Mouse (Mus musculus) midbrain, postnatal 0 days (tissue): ENCODE measurements around the gene Actg1. TPM values are rescaled to one million over a fixed set of nuclear protein-coding genes. Genes with fewer than 3 reads are reported as not detected.
A peak's percentile ranks its signal among the peaks of the same experiment; 100 is the strongest.

Experiments
- ATAC-seq: fragments of 200-750 bp; cut with Nextera tagmentation; 2 replicates; pipeline ENCODE4 v1.8.0; 2017; ENCODE audit warnings: moderate number of reproducible peaks, mild to moderate bottlenecking, moderate TSS enrichment, moderate library complexity; ENCODE audit not compliant: low FRiP score
- DNase-seq: peaks from one replicate; pipeline ENCODE4 v3.0.0-alpha.2; 2015; ENCODE audit warnings: low spot score
- H3K27ac ChIP-seq: fragments of 300-500 bp; sonication (generic); 2 replicates; pipeline ENCODE4 v1.5.1; 2014; ENCODE audit warnings: low read depth, mild to moderate bottlenecking, low read length, mixed read lengths
- H3K27me3 ChIP-seq: fragments of 300-500 bp; sonication (generic); 2 replicates; pipeline ENCODE4 v1.6.1; 2014; ENCODE audit warnings: low read length, control low read depth, mixed read lengths; ENCODE audit not compliant: insufficient read depth
- H3K36me3 ChIP-seq: fragments of 300-500 bp; sonication (generic); 2 replicates; pipeline ENCODE4 v1.6.1; 2014; ENCODE audit warnings: low read length, control low read depth, mixed read lengths; ENCODE audit not compliant: insufficient read depth
- H3K4me1 ChIP-seq: fragments of 300-500 bp; sonication (generic); 2 replicates; pipeline ENCODE4 v1.6.1; 2014; ENCODE audit warnings: mild to moderate bottlenecking, control low read depth, antibody characterized with exemption, low read length, mixed read lengths; ENCODE audit not compliant: insufficient read depth
- H3K4me2 ChIP-seq: fragments of 300-500 bp; sonication (generic); 2 replicates; pipeline ENCODE4 v1.6.1; 2014; ENCODE audit warnings: low read depth, mild to moderate bottlenecking, low read length, mixed read lengths; ENCODE audit not compliant: poor library complexity, severe bottlenecking
- H3K4me3 ChIP-seq: fragments of 300-500 bp; sonication (generic); 2 replicates; pipeline ENCODE4 v1.5.1; 2014; ENCODE audit warnings: low read depth, mild to moderate bottlenecking, low read length, moderate library complexity
- H3K9ac ChIP-seq: fragments of 300-500 bp; sonication (generic); replicated peaks from 2 replicates; pipeline ENCODE4 v1.6.1; 2014; ENCODE audit warnings: mild to moderate bottlenecking, low read length, moderate library complexity, mixed read lengths; ENCODE audit not compliant: poor library complexity, severe bottlenecking
- H3K9me3 ChIP-seq: fragments of 300-500 bp; sonication (generic); 2 replicates; pipeline ENCODE4 v1.6.1; 2016; ENCODE audit warnings: low read length, control low read depth
- CTCF ChIP-seq: IDR thresholded peaks from 2 replicates; pipeline ENCODE4 v1.5.1; 2016; ENCODE audit warnings: antibody characterized with exemption, mild to moderate bottlenecking
- WGBS: fragments of 180-500 bp; shearing (Covaris S2); extraction: QIAGEN DNeasy Blood & Tissue Kit; methylation state at CpG from one replicate; pipeline ENCODE4 v1.1.7; 2014; 5-methylcytosine and 5-hydroxymethylcytosine counted together
- polyA plus RNA-seq: library from polyadenylated mRNA; unstranded; fragments of >200 nt; fragmentation: Nextera tagmentation; extraction: Ambion mirVana; gene quantifications from 2 replicates; pipeline ENCODE4 v1.2.1, GENCODE M21; 2015
- total RNA-seq: library from RNA; depleted of rRNA; stranded (reverse); fragments of >200 nt; gene quantifications from 2 replicates; pipeline ENCODE4 v1.2.3, GENCODE M21; 2014

The Actg1 gene
- total and polyA plus RNA-seq, 2 experiments from 2014 or later = 2,534 to 3,992 TPM

DNA sequence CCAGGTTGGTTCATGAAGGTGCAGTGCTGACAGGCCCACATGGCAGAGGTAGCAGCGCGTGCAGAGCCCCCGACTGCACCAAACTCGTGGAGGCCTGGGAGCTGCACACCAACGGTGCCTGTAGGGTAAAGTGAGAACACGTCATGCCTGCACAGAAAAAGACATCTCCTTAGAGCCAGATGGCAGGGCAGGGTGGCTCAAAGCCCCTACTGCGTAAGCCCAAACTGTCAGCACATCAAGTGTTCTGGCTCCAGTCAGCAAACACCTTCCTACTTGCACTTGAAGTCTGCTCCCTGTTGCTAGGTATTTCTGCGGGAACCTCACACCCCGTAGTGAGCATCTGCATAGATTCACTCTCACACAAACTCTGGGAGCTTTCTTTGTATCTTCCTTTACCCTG, 34.2 kb upstream of the Actg1 start:
- whole genome bisulfite sequencing = 95% methylated on average over 9 of the region's 9 CpGs
- Histone ChIP-seq H3K9ac (no peak overlapping the region), H3K4me2 (no peak overlapping the region), H3K36me3 (peaks cover 62% of the 10 kb centered on the region), H3K4me1 (peaks cover 2% of the 10 kb centered on the region; the same call in 1 of the 2 replicates), H3K4me3 (no peak overlapping the region), H3K9me3 (no peaks in the 10 kb centered on the region), H3K27me3 (no peaks in the 10 kb centered on the region), H3K27ac (no peak overlapping the region)
- no peak for TF ChIP-seq CTCF
- ATAC-seq (no peak), DNase-seq (no peak)

DNA sequence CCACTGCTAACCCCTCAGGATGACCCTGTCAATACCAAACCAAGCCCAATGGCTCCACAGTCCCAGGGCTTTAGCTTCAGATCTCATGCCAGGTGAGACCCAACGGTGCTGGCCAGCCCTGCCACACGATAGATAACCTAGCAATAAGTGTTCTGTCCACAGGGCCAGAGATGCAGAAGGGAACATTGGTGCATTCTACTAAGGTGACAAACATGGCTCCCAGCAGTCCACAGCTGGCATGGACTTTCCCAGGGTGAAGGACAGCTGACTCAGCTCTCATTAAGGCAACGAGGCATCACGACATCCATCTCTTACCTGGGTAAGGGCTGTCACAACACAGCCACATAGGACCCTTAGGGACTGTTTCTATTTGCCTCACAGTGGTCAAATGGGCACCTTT, 32.8 kb upstream of the Actg1 start:
- WGBS = 93% methylated on average over 4 of the region's 4 CpGs
- H3K36me3 ChIP-seq = peaks cover 59% of the 10 kb centered on the region
- ATAC-seq = no peak

DNA sequence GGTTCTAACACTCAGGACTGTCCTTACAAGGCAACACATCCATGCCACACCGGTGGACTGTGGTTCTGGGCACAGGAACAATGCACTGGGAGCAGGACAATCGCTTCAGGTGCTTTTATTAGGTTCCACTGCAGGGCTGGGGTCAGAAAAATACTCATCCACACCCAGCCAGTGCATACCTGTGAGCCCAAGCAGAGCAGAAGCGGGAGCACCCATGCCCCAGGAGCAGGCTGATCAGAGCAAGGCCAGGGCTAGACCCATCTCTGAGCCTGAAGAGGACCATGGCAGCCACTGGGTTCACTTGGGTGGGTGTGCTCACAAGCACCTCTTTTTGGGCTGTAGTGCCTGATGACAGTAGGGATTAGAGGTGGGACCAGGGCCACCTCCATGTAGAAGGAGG, 31.9 kb upstream of the Actg1 start:
- H3K4me2 ChIP-seq = no peak overlapping the region
- H3K9me3 ChIP-seq = no peaks in the 10 kb centered on the region
- H3K4me3 ChIP-seq = no peak overlapping the region
- no peak for DNase-seq
- WGBS = 95% methylated on average over 3 of the region's 3 CpGs
- no peak for ATAC-seq
- H3K27me3 ChIP-seq = no peaks in the 10 kb centered on the region
- peaks cover 58% of the 10 kb centered on the region for H3K36me3 ChIP-seq
- peaks cover 10% of the 10 kb centered on the region for H3K4me1 ChIP-seq
- no peak overlapping the region for H3K9ac ChIP-seq
- H3K27ac ChIP-seq = no peak overlapping the region
- no peak for TF ChIP-seq CTCF

More for the DNA sequence above, 32.8 kb upstream of the Actg1 start:
- H3K4me3 ChIP-seq = no peak overlapping the region
- TF ChIP-seq CTCF = no peak
- no peak overlapping the region for H3K4me2 ChIP-seq
- no peak overlapping the region for H3K9ac ChIP-seq
- H3K4me1 ChIP-seq = peaks cover 10% of the 10 kb centered on the region
- no peaks in the 10 kb centered on the region for H3K9me3 ChIP-seq
- no peak overlapping the region for H3K27ac ChIP-seq
- DNase-seq = no peak
- H3K27me3 ChIP-seq = no peaks in the 10 kb centered on the region

DNA sequence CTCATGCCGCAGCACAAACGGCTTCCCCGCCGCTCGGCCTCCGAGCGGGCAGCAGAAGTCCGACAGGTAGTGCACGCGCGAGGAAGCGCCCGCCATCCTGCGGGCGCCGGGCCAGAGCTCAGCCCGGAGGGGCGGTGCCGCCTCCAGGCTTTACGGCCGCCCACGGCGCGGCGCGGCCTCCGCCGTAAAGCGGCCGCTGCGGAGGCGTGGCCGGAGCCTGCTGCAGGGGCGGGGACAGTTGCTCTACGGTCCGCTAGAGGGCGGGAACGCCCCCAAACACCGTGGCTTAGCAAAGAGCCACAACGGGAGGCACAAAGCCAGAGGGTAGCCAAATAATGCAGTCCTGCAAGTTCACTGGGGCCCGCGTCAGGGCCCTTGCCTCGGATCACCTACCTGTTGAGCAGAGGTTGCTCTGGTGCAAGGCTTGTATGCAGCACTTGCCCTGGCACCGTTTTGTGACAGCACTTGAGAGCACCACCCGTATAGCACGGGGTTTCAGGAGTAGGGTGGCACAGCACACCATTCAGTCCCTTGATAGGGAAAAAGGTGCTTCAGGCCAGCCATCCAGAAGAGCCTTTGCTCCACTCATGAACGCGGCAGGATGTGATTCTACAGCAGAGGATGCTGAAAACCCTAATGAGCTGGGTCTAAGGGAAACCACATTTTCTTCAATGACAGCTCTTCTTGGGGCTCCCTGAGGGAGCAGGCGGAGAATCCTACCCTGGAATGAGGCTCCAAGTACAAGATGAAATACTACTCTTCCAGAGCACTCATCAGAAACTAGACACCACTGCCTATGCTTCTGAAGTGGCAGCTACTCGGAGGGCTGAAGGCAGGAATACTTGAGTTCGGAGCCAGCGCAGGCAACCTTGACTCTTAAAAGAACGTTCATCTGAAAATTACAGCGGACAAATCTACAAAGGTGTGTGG, 30.5 kb upstream of the Actg1 start, which contains the start of gene Faap100:
Faap100 (minus strand) TSS at position 154 of the 930 bp plus-strand sequence.
- Histone ChIP-seq H3K9me3 (no peaks in the 10 kb centered on the region), H3K4me2 (peak within 1 kb of the TSS; percentile 93), H3K36me3 (peaks cover 59% of the 10 kb centered on the region), H3K27ac (peak within 1 kb of the TSS; percentile 80), H3K4me3 (peak within 1 kb of the TSS; percentile 87), H3K9ac (peak within 1 kb of the TSS; percentile 86), H3K27me3 (no peaks in the 10 kb centered on the region), H3K4me1 (peaks cover 10% of the 10 kb centered on the region)
- ATAC-seq = peak; percentile 83
- WGBS = 8% methylated on average over 54 of the region's 54 CpGs
- TF ChIP-seq CTCF = peak; percentile 76
- peak; percentile 96 for DNase-seq

DNA sequence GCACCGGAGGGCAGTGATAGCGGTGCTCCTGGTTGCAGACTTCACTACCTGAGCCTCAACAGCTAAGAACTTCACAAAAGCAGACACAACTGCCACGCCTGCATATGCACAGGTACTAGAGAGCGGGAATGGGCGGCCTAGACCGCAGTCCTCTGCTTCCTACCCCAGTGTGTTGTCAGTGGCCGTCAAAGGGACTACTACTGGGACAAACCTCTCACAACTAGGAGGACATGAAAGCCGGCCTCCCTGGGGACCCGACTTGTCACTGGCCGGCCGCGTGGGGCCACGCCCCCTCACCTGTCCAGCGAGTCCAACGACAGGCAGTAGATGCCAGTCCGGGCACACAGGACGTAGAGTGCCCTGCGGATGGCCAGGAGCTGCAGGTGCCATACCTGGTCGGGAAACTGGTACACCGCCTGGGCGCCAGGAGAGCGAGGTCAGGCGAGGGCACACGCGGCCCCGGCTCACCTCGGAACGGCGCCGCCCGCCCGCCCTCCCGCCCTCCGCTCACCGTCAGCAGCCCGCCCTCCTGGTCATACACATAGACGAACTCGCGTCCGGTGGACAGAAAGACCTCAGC, 29.8 kb upstream of the Actg1 start:
- peaks cover 61% of the 10 kb centered on the region for H3K36me3 ChIP-seq
- peak; percentile 67 for DNase-seq
- TF ChIP-seq CTCF = no peak

DNA sequence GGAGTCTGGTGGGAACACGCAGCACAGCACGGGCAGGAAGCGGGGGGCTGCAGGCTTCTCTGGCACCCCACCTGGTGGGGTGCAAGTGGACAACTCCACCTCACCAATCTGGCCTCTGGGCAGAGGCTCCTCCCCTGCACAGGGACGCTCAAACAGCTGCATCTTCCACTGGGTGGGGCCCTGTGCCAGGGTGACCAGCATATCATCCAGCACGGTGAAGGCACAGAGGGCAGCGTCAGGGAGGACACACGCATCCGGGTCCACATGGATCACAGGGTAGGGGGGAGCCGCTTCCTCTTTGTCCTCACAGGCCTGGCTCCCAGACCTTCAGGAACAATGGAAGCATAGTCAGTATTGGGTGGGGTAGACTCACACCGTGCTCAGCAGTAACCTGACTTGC, 29.0 kb upstream of the Actg1 start:
- no peak for DNase-seq
- Histone ChIP-seq H3K9ac (peak overlapping the region; percentile 86), H3K27me3 (no peaks in the 10 kb centered on the region), H3K4me3 (peak overlapping the region; percentile 87), H3K4me2 (peak overlapping the region; percentile 93), H3K27ac (peak overlapping the region; percentile 80), H3K36me3 (peaks cover 61% of the 10 kb centered on the region), H3K9me3 (no peaks in the 10 kb centered on the region), H3K4me1 (peaks cover 10% of the 10 kb centered on the region)
- no peak for TF ChIP-seq CTCF
- ATAC-seq = no peak
- 57% methylated on average over 10 of the region's 10 CpGs for WGBS

More for the DNA sequence above, 29.8 kb upstream of the Actg1 start:
- WGBS = 2% methylated on average over 40 of the region's 40 CpGs
- Histone ChIP-seq H3K9ac (peak overlapping the region; percentile 86), H3K27me3 (no peaks in the 10 kb centered on the region), H3K4me2 (peak overlapping the region; percentile 93), H3K4me1 (peaks cover 10% of the 10 kb centered on the region), H3K9me3 (no peaks in the 10 kb centered on the region), H3K27ac (peak overlapping the region; percentile 80), H3K4me3 (peak overlapping the region; percentile 87)
- ATAC-seq = peak; percentile 28; the same call in 1 of the 2 replicates
